Mouse (Mus musculus): ENCODE data around the gene Fgfbp3. TPM values are rescaled to one million over a fixed set of nuclear protein-coding genes. Genes with fewer than 3 reads are reported as not detected.

Gene Fgfbp3
- polyA plus RNA-seq, 1 experiment from 2014 or later: 5.5 TPM

GRCm38 (mm10) chr19:36896791-36897569 lies 22.4 kb downstream of the Fgfbp3 start:
- 28% methylated on average over 10 of the region's 10 CpGs for WGBS

GRCm38 (mm10) chr19:36891746-36892145 lies 27.7 kb downstream of the Fgfbp3 start:
- 94% methylated on average over 3 of the region's 3 CpGs for WGBS
- TF ChIP-seq CTCF (IDR thresholded peaks at IDR 0.05; ENCODE audit: low read depth): no peak

More at GRCm38 (mm10) chr19:36896791-36897569, 22.4 kb downstream of the Fgfbp3 start:
- no peak overlapping the region for H3K27ac ChIP-seq (ENCODE audit: low read depth)
- no peak overlapping the region for H3K4me2 ChIP-seq
- H3K9ac ChIP-seq: no peak overlapping the region
- no peak for DNase-seq
- no peaks in the 10 kb centered on the region for H3K9me3 ChIP-seq (ENCODE audit: low read depth, low read length)
- H3K27me3 ChIP-seq (ENCODE audit: insufficient read depth, low read length): no peaks in the 10 kb centered on the region
- peaks cover 27% of the 10 kb centered on the region for H3K36me3 ChIP-seq (ENCODE audit: insufficient read depth)
- H3K4me1 ChIP-seq (ENCODE audit: insufficient read depth): no peaks in the 10 kb centered on the region
- no peak overlapping the region for H3K4me3 ChIP-seq (ENCODE audit: low read depth, low read length)
- no peak for ATAC-seq (ENCODE audit: insufficient read depth)
- no peak for TF ChIP-seq CTCF (IDR thresholded peaks at IDR 0.05; ENCODE audit: low read depth)

GRCm38 (mm10) chr19:36887706-36888105 lies 31.7 kb downstream of the Fgfbp3 start:
- WGBS: 73% methylated on average over 3 of the region's 3 CpGs
- TF ChIP-seq CTCF (IDR thresholded peaks at IDR 0.05; ENCODE audit: low read depth): no peak
- Histone ChIP-seq H3K4me2 (no peak overlapping the region), H3K4me1 (ENCODE audit: insufficient read depth) (no peaks in the 10 kb centered on the region), H3K27me3 (ENCODE audit: insufficient read depth, low read length) (no peaks in the 10 kb centered on the region), H3K4me3 (ENCODE audit: low read depth, low read length) (no peak overlapping the region), H3K9me3 (ENCODE audit: low read depth, low read length) (no peaks in the 10 kb centered on the region), H3K36me3 (ENCODE audit: insufficient read depth) (peaks cover 98% of the 10 kb centered on the region), H3K9ac (no peak overlapping the region), H3K27ac (ENCODE audit: low read depth) (no peak overlapping the region)
- DNase-seq (no peak), ATAC-seq (ENCODE audit: insufficient read depth) (no peak)

More at GRCm38 (mm10) chr19:36891746-36892145, 27.7 kb downstream of the Fgfbp3 start:
- ATAC-seq (ENCODE audit: insufficient read depth) (no peak), DNase-seq (no peak)
- H3K27me3 ChIP-seq (ENCODE audit: insufficient read depth, low read length): no peaks in the 10 kb centered on the region
- no peaks in the 10 kb centered on the region for H3K4me1 ChIP-seq (ENCODE audit: insufficient read depth)
- no peaks in the 10 kb centered on the region for H3K9me3 ChIP-seq (ENCODE audit: low read depth, low read length)
- no peak overlapping the region for H3K27ac ChIP-seq (ENCODE audit: low read depth)
- no peak overlapping the region for H3K9ac ChIP-seq
- peaks cover 79% of the 10 kb centered on the region for H3K36me3 ChIP-seq (ENCODE audit: insufficient read depth)
- no peak overlapping the region for H3K4me2 ChIP-seq
- H3K4me3 ChIP-seq (ENCODE audit: low read depth, low read length): no peak overlapping the region

- TF ChIP-seq CTCF (IDR thresholded peaks at IDR 0.05; ENCODE audit: low read depth): peak; percentile 57
- WGBS: 72% methylated on average over 2 of the region's 2 CpGs
Measured at GRCm38 (mm10) chr19:36886316-36886715, 33.1 kb downstream of the Fgfbp3 start.

GRCm38 (mm10) chr19:36883119-36883518 lies 36.3 kb downstream of the Fgfbp3 start:
- 81% methylated on average over 6 of the region's 6 CpGs for WGBS

More at GRCm38 (mm10) chr19:36886316-36886715, 33.1 kb downstream of the Fgfbp3 start:
- H3K9ac ChIP-seq: no peak overlapping the region
- H3K4me1 ChIP-seq (ENCODE audit: insufficient read depth): no peaks in the 10 kb centered on the region
- no peak overlapping the region for H3K27ac ChIP-seq (ENCODE audit: low read depth)
- peaks cover 100% of the 10 kb centered on the region for H3K36me3 ChIP-seq (ENCODE audit: insufficient read depth)
- no peaks in the 10 kb centered on the region for H3K27me3 ChIP-seq (ENCODE audit: insufficient read depth, low read length)
- H3K4me3 ChIP-seq (ENCODE audit: low read depth, low read length): no peak overlapping the region
- no peak overlapping the region for H3K4me2 ChIP-seq
- ATAC-seq (ENCODE audit: insufficient read depth): no peak
- no peaks in the 10 kb centered on the region for H3K9me3 ChIP-seq (ENCODE audit: low read depth, low read length)
- DNase-seq: peak; percentile 62

GRCm38 (mm10) chr19:36878743-36879495 lies 40.5 kb downstream of the Fgfbp3 start:
- ATAC-seq (ENCODE audit: insufficient read depth): no peak
- no peak overlapping the region for H3K27ac ChIP-seq (ENCODE audit: low read depth)
- WGBS: 75% methylated on average over 11 of the region's 11 CpGs
- no peak overlapping the region for H3K4me3 ChIP-seq (ENCODE audit: low read depth, low read length)
- no peaks in the 10 kb centered on the region for H3K4me1 ChIP-seq (ENCODE audit: insufficient read depth)
- no peaks in the 10 kb centered on the region for H3K9me3 ChIP-seq (ENCODE audit: low read depth, low read length)
- H3K4me2 ChIP-seq: no peak overlapping the region
- peaks cover 97% of the 10 kb centered on the region for H3K36me3 ChIP-seq (ENCODE audit: insufficient read depth)
- no peaks in the 10 kb centered on the region for H3K27me3 ChIP-seq (ENCODE audit: insufficient read depth, low read length)
- TF ChIP-seq CTCF (IDR thresholded peaks at IDR 0.05; ENCODE audit: low read depth): no peak
- H3K9ac ChIP-seq: no peak overlapping the region
- no peak for DNase-seq

More at GRCm38 (mm10) chr19:36883119-36883518, 36.3 kb downstream of the Fgfbp3 start:
- Histone ChIP-seq H3K4me1 (ENCODE audit: insufficient read depth) (no peaks in the 10 kb centered on the region), H3K27me3 (ENCODE audit: insufficient read depth, low read length) (no peaks in the 10 kb centered on the region), H3K9ac (no peak overlapping the region), H3K27ac (ENCODE audit: low read depth) (no peak overlapping the region), H3K9me3 (ENCODE audit: low read depth, low read length) (no peaks in the 10 kb centered on the region), H3K36me3 (ENCODE audit: insufficient read depth) (peaks cover 98% of the 10 kb centered on the region), H3K4me2 (no peak overlapping the region), H3K4me3 (ENCODE audit: low read depth, low read length) (no peak overlapping the region)
- peak; percentile 35 for TF ChIP-seq CTCF (IDR thresholded peaks at IDR 0.05; ENCODE audit: low read depth)
- no peak for ATAC-seq (ENCODE audit: insufficient read depth)
- DNase-seq: peak; percentile 64

- Histone ChIP-seq H3K27ac (ENCODE audit: low read depth) (no peak overlapping the region), H3K9me3 (ENCODE audit: low read depth, low read length) (no peaks in the 10 kb centered on the region), H3K4me3 (ENCODE audit: low read depth, low read length) (no peak overlapping the region), H3K4me1 (ENCODE audit: insufficient read depth) (no peaks in the 10 kb centered on the region), H3K4me2 (no peak overlapping the region), H3K9ac (no peak overlapping the region), H3K27me3 (ENCODE audit: insufficient read depth, low read length) (no peaks in the 10 kb centered on the region), H3K36me3 (ENCODE audit: insufficient read depth) (peaks cover 95% of the 10 kb centered on the region)
- ATAC-seq (ENCODE audit: insufficient read depth) (no peak), DNase-seq (no peak)
- no peak for TF ChIP-seq CTCF (IDR thresholded peaks at IDR 0.05; ENCODE audit: low read depth)
Measured at GRCm38 (mm10) chr19:36877329-36877728, 42.1 kb downstream of the Fgfbp3 start.

All from lung, embryonic 14.5 days (tissue).